Mouse (Mus musculus) olfactory bulb, adult 2 months (tissue): ENCODE measurements at regions not wholly inside any gene's neighbourhood (a gene's known extent, or its start where the extent isn't known, plus 50 kb on each side); places are given as distances from the start of the nearest gene placed in this dataset.

ENCODE experiments used
- CTCF ChIP-seq: fragments of 200-500 bp; IDR thresholded peaks from 2 replicates; pipeline ENCODE4 v1.5.1; 2012; ENCODE audit warnings: low read depth, mild to moderate bottlenecking, low read length, moderate library complexity; ENCODE audit not compliant: insufficient read depth
- POLR2A ChIP-seq: fragments of 200-500 bp; IDR thresholded peaks from 2 replicates; pipeline ENCODE4 v1.6.1; 2012; ENCODE audit warnings: mild to moderate bottlenecking, low read depth, low read length, moderate library complexity; ENCODE audit not compliant: insufficient read depth

- TF ChIP-seq CTCF (no peak), POLR2A (no peak)
These were observed 120.7 kb upstream of the Tut7 start for GRCm38 (mm10) chr13:59943602-59944140.
